Mouse (Mus musculus): ENCODE results near the gene Copa. TPM values are rescaled to one million over a fixed set of nuclear protein-coding genes. Genes with fewer than 3 reads are reported as not detected.

Gene Copa
- polyA plus RNA-seq, 1 experiment from 2014 or later = 182 TPM

GRCm38 (mm10) chr1:172140825-172141224, 58.5 kb downstream of the Copa start:
- no peak for DNase-seq (ENCODE audit: low spot score)
- Histone ChIP-seq H3K4me2 (ENCODE audit: low read length) (no peak overlapping the region), H3K4me1 (replicated peaks; ENCODE audit: control insufficient read depth, insufficient read depth, low read length) (no peaks in the 10 kb centered on the region), H3K9ac (ENCODE audit: low read length) (no peak overlapping the region), H3K9me3 (ENCODE audit: control insufficient read depth, low read length) (no peaks in the 10 kb centered on the region), H3K36me3 (ENCODE audit: control insufficient read depth, insufficient read depth, low read length) (peaks cover 7% of the 10 kb centered on the region), H3K27ac (ENCODE audit: low read depth) (0 out of 2 replicates have a peak overlapping the region, but pooled peaks have one; percentile 27), H3K4me3 (ENCODE audit: low read depth, low read length) (no peak overlapping the region), H3K27me3 (replicated peaks; ENCODE audit: control insufficient read depth, insufficient read depth, low read length) (no peaks in the 10 kb centered on the region)
- ATAC-seq (replicated peaks; ENCODE audit: low FRiP score, low TSS enrichment, low read depth) = no peak
- 89% methylated on average over 1 of the region's 1 CpGs for WGBS

GRCm38 (mm10) chr1:172141529-172141928, 59.2 kb downstream of the Copa start:
- DNase-seq (ENCODE audit: low spot score) = no peak
- Histone ChIP-seq H3K27ac (ENCODE audit: low read depth) (no peak overlapping the region), H3K4me2 (ENCODE audit: low read length) (no peak overlapping the region), H3K9me3 (ENCODE audit: control insufficient read depth, low read length) (no peaks in the 10 kb centered on the region), H3K4me3 (ENCODE audit: low read depth, low read length) (no peak overlapping the region), H3K36me3 (ENCODE audit: control insufficient read depth, insufficient read depth, low read length) (0 out of 2 replicates have a peak, but pooled peaks cover under 1% of the 10 kb centered on the region), H3K4me1 (replicated peaks; ENCODE audit: control insufficient read depth, insufficient read depth, low read length) (no peaks in the 10 kb centered on the region), H3K9ac (ENCODE audit: low read length) (no peak overlapping the region), H3K27me3 (replicated peaks; ENCODE audit: control insufficient read depth, insufficient read depth, low read length) (no peaks in the 10 kb centered on the region)
- WGBS = 65% methylated on average over 3 of the region's 3 CpGs
- ATAC-seq (replicated peaks; ENCODE audit: low FRiP score, low TSS enrichment, low read depth) = peak; percentile 52

GRCm38 (mm10) chr1:172143570-172143969, 61.2 kb downstream of the Copa start:
- ATAC-seq (replicated peaks; ENCODE audit: low FRiP score, low TSS enrichment, low read depth) (no peak), DNase-seq (ENCODE audit: low spot score) (no peak)
- Histone ChIP-seq H3K4me1 (replicated peaks; ENCODE audit: control insufficient read depth, insufficient read depth, low read length) (0 out of 2 replicates have a peak, but pooled peaks cover 3% of the 10 kb centered on the region), H3K4me3 (ENCODE audit: low read depth, low read length) (no peak overlapping the region), H3K36me3 (ENCODE audit: control insufficient read depth, insufficient read depth, low read length) (no peaks in the 10 kb centered on the region), H3K9ac (ENCODE audit: low read length) (no peak overlapping the region), H3K27me3 (replicated peaks; ENCODE audit: control insufficient read depth, insufficient read depth, low read length) (no peaks in the 10 kb centered on the region), H3K9me3 (ENCODE audit: control insufficient read depth, low read length) (no peaks in the 10 kb centered on the region), H3K27ac (ENCODE audit: low read depth) (no peak overlapping the region), H3K4me2 (ENCODE audit: low read length) (no peak overlapping the region)
- WGBS = 21% methylated on average over 1 of the region's 1 CpGs

- Histone ChIP-seq H3K27me3 (replicated peaks; ENCODE audit: control insufficient read depth, insufficient read depth, low read length) (no peaks in the 10 kb centered on the region), H3K9ac (ENCODE audit: low read length) (peak within 1 kb of the TSS; percentile 100), H3K27ac (ENCODE audit: low read depth) (peak within 1 kb of the TSS; percentile 98), H3K9me3 (ENCODE audit: control insufficient read depth, low read length) (no peaks in the 10 kb centered on the region), H3K36me3 (ENCODE audit: control insufficient read depth, insufficient read depth, low read length) (peaks cover 27% of the 10 kb centered on the region), H3K4me2 (ENCODE audit: low read length) (peak within 1 kb of the TSS; percentile 74), H3K4me1 (replicated peaks; ENCODE audit: control insufficient read depth, insufficient read depth, low read length) (peaks cover 12% of the 10 kb centered on the region; the same call in 1 of the 2 replicates), H3K4me3 (ENCODE audit: low read depth, low read length) (peak within 1 kb of the TSS; percentile 95)
- under 1% methylated on average over 31 of the region's 42 CpGs for WGBS
- DNase-seq (ENCODE audit: low spot score) (peak; percentile 93), ATAC-seq (replicated peaks; ENCODE audit: low FRiP score, low TSS enrichment, low read depth) (peak; percentile 99)
These were observed 65.5 kb downstream of the Copa start, which contains the start of gene Dcaf8 for GRCm38 (mm10) chr1:172147835-172148278. TSS of gene Dcaf8 (plus strand) at chr1:172148084.

- WGBS = under 1% methylated on average over 40 of the region's 40 CpGs
- Histone ChIP-seq H3K27me3 (replicated peaks; ENCODE audit: control insufficient read depth, insufficient read depth, low read length) (no peaks in the 10 kb centered on the region), H3K9me3 (ENCODE audit: control insufficient read depth, low read length) (no peaks in the 10 kb centered on the region), H3K4me2 (ENCODE audit: low read length) (peak overlapping the region; percentile 74), H3K27ac (ENCODE audit: low read depth) (peak overlapping the region; percentile 98), H3K36me3 (ENCODE audit: control insufficient read depth, insufficient read depth, low read length) (peaks cover 33% of the 10 kb centered on the region), H3K4me1 (replicated peaks; ENCODE audit: control insufficient read depth, insufficient read depth, low read length) (peaks cover 12% of the 10 kb centered on the region; the same call in 1 of the 2 replicates), H3K4me3 (ENCODE audit: low read depth, low read length) (peak overlapping the region; percentile 95), H3K9ac (ENCODE audit: low read length) (peak overlapping the region; percentile 100)
- peak; percentile 68 for ATAC-seq (replicated peaks; ENCODE audit: low FRiP score, low TSS enrichment, low read depth)
- DNase-seq (ENCODE audit: low spot score) = peak; percentile 85
These were observed 66.1 kb downstream of the Copa start for GRCm38 (mm10) chr1:172148279-172148954.

- DNase-seq (ENCODE audit: low spot score) = peak; percentile 60
- Histone ChIP-seq H3K27ac (ENCODE audit: low read depth) (peak overlapping the region; percentile 98), H3K4me3 (ENCODE audit: low read depth, low read length) (peak overlapping the region; percentile 95), H3K9me3 (ENCODE audit: control insufficient read depth, low read length) (no peaks in the 10 kb centered on the region), H3K9ac (ENCODE audit: low read length) (peak overlapping the region; percentile 100), H3K4me2 (ENCODE audit: low read length) (peak overlapping the region; percentile 74), H3K27me3 (replicated peaks; ENCODE audit: control insufficient read depth, insufficient read depth, low read length) (no peaks in the 10 kb centered on the region), H3K4me1 (replicated peaks; ENCODE audit: control insufficient read depth, insufficient read depth, low read length) (peaks cover 12% of the 10 kb centered on the region; the same call in 1 of the 2 replicates), H3K36me3 (ENCODE audit: control insufficient read depth, insufficient read depth, low read length) (peaks cover 40% of the 10 kb centered on the region)
- WGBS = 6% methylated on average over 19 of the region's 19 CpGs
- no peak for ATAC-seq (replicated peaks; ENCODE audit: low FRiP score, low TSS enrichment, low read depth)
These were observed 66.9 kb downstream of the Copa start for GRCm38 (mm10) chr1:172148955-172149815.

GRCm38 (mm10) chr1:172154536-172154935, 72.2 kb downstream of the Copa start:
- ATAC-seq (replicated peaks; ENCODE audit: low FRiP score, low TSS enrichment, low read depth) = no peak; the same call in 1 of the 2 replicates
- no peak overlapping the region for H3K27ac ChIP-seq (ENCODE audit: low read depth)
- H3K4me1 ChIP-seq (replicated peaks; ENCODE audit: control insufficient read depth, insufficient read depth, low read length) = peaks cover 10% of the 10 kb centered on the region
- H3K4me3 ChIP-seq (ENCODE audit: low read depth, low read length) = no peak overlapping the region
- no peak overlapping the region for H3K4me2 ChIP-seq (ENCODE audit: low read length)
- no peaks in the 10 kb centered on the region for H3K27me3 ChIP-seq (replicated peaks; ENCODE audit: control insufficient read depth, insufficient read depth, low read length)
- peaks cover 67% of the 10 kb centered on the region for H3K36me3 ChIP-seq (ENCODE audit: control insufficient read depth, insufficient read depth, low read length)
- no peaks in the 10 kb centered on the region for H3K9me3 ChIP-seq (ENCODE audit: control insufficient read depth, low read length)
- no peak for DNase-seq (ENCODE audit: low spot score)
- H3K9ac ChIP-seq (ENCODE audit: low read length) = no peak overlapping the region
- WGBS = 86% methylated on average over 3 of the region's 3 CpGs

- ATAC-seq (replicated peaks; ENCODE audit: low FRiP score, low TSS enrichment, low read depth) (no peak), DNase-seq (ENCODE audit: low spot score) (no peak)
- H3K4me2 ChIP-seq (ENCODE audit: low read length) = no peak overlapping the region
- peaks cover 7% of the 10 kb centered on the region for H3K4me1 ChIP-seq (replicated peaks; ENCODE audit: control insufficient read depth, insufficient read depth, low read length)
- H3K9me3 ChIP-seq (ENCODE audit: control insufficient read depth, low read length) = no peaks in the 10 kb centered on the region
- 86% methylated on average over 3 of the region's 3 CpGs for WGBS
- H3K9ac ChIP-seq (ENCODE audit: low read length) = no peak overlapping the region
- H3K4me3 ChIP-seq (ENCODE audit: low read depth, low read length) = no peak overlapping the region
- H3K36me3 ChIP-seq (ENCODE audit: control insufficient read depth, insufficient read depth, low read length) = peaks cover 63% of the 10 kb centered on the region
- no peaks in the 10 kb centered on the region for H3K27me3 ChIP-seq (replicated peaks; ENCODE audit: control insufficient read depth, insufficient read depth, low read length)
- H3K27ac ChIP-seq (ENCODE audit: low read depth) = no peak overlapping the region
These were observed 73.2 kb downstream of the Copa start for GRCm38 (mm10) chr1:172155518-172155917.
